In genomic region chr5:131083072-131083657, GRCm38 (mm10) we compare ENCODE assay signal across 9 mouse cellular contexts.
DNase-seq lines count a peak whose midpoint lies in the region; ATAC-seq lines count a peak whose summit lies in the region.
"Had no signal": no experiment of that assay in that cellular context is flagged by ENCODE, and none has a peak within 500 bp of the region (broad histone marks: within the 10 kb centered on the region; RNA-seq: fewer than 3 reads in every experiment).

No protein-coding gene starts in this region.

- no peak overlapping the region for H3K9ac ChIP-seq in neural tube, embryonic 11.5 days (ENCODE audit: low read length)
- H3K9ac ChIP-seq in embryonic facial prominence, embryonic 14.5 days (ENCODE audit: low read depth, low read length): no peak overlapping the region
- no peak overlapping the region for H3K9ac ChIP-seq in stomach, embryonic 16.5 days (ENCODE audit: low read length)
- H3K9ac ChIP-seq: heart, embryonic 13.5 days; liver, embryonic 14.5 days had no signal

- ATAC-seq in neural tube, embryonic 11.5 days (ENCODE audit: insufficient read depth, low FRiP score, low TSS enrichment): no peak
- peak; percentile 80 for ATAC-seq in embryonic facial prominence, embryonic 14.5 days (ENCODE audit: low read depth)
- ATAC-seq in stomach, embryonic 16.5 days (ENCODE audit: insufficient read depth, low FRiP score): peak; percentile 33; the same call in 1 of the 2 replicates

- H3K36me3 ChIP-seq in neural tube, embryonic 11.5 days (ENCODE audit: control insufficient read depth, insufficient read depth, low read length): no peaks in the 10 kb centered on the region
- H3K36me3 ChIP-seq in embryonic facial prominence, embryonic 14.5 days (ENCODE audit: control insufficient read depth, insufficient read depth, low read length): no peaks in the 10 kb centered on the region
- no peaks in the 10 kb centered on the region for H3K36me3 ChIP-seq in limb, embryonic 10.5 days
- H3K36me3 ChIP-seq in stomach, embryonic 16.5 days (ENCODE audit: control insufficient read depth, insufficient read depth, low read length): no peaks in the 10 kb centered on the region
- H3K36me3 ChIP-seq: heart, embryonic 13.5 days had no signal

- H3K27ac ChIP-seq in neural tube, embryonic 11.5 days (ENCODE audit: low read depth, low read length): no peak overlapping the region
- H3K27ac ChIP-seq in embryonic facial prominence, embryonic 14.5 days (replicated peaks; ENCODE audit: low read depth, low read length): no peak overlapping the region
- H3K27ac ChIP-seq in limb, embryonic 10.5 days: no peak overlapping the region
- H3K27ac ChIP-seq in stomach, embryonic 16.5 days (ENCODE audit: low read length): no peak overlapping the region
- H3K27ac ChIP-seq: heart, embryonic 13.5 days; liver, embryonic 14.5 days had no signal

- H3K4me1 ChIP-seq in neural tube, embryonic 11.5 days (ENCODE audit: control insufficient read depth, insufficient read depth, low read length): no peaks in the 10 kb centered on the region
- no peaks in the 10 kb centered on the region for H3K4me1 ChIP-seq in embryonic facial prominence, embryonic 14.5 days (ENCODE audit: control insufficient read depth, insufficient read depth, low read length)
- H3K4me1 ChIP-seq in limb, embryonic 10.5 days: peaks cover 16% of the 10 kb centered on the region
- no peaks in the 10 kb centered on the region; the same call in 1 of the 2 replicates for H3K4me1 ChIP-seq in stomach, embryonic 16.5 days (ENCODE audit: control insufficient read depth, insufficient read depth, low read length)

- no peaks in the 10 kb centered on the region for H3K9me3 ChIP-seq in neural tube, embryonic 11.5 days (ENCODE audit: control insufficient read depth, low read length)
- no peaks in the 10 kb centered on the region for H3K9me3 ChIP-seq in embryonic facial prominence, embryonic 14.5 days (ENCODE audit: control insufficient read depth, low read length)
- no peaks in the 10 kb centered on the region for H3K9me3 ChIP-seq in limb, embryonic 10.5 days (replicated peaks)
- no peaks in the 10 kb centered on the region for H3K9me3 ChIP-seq in stomach, embryonic 16.5 days (replicated peaks; ENCODE audit: control insufficient read depth, low read length)

- no peak overlapping the region for H3K4me3 ChIP-seq in neural tube, embryonic 11.5 days (ENCODE audit: low read depth, low read length)
- H3K4me3 ChIP-seq in embryonic facial prominence, embryonic 14.5 days (ENCODE audit: low read depth, low read length): no peak overlapping the region
- no peak overlapping the region for H3K4me3 ChIP-seq in limb, embryonic 10.5 days
- H3K4me3 ChIP-seq in stomach, embryonic 16.5 days (replicated peaks; ENCODE audit: low read length): no peak overlapping the region
- H3K4me3 ChIP-seq: heart, embryonic 13.5 days had no signal

- DNase-seq in neural tube, embryonic 11.5 days (ENCODE audit: low spot score): peak; percentile 29
- no peak for DNase-seq in neural tube, embryonic 10.5 days (ENCODE audit: extremely low spot score, low spot score)
- DNase-seq in embryonic facial prominence, embryonic 14.5 days (ENCODE audit: low spot score): peak; percentile 84
- peak; percentile 41 for DNase-seq in limb, embryonic 10.5 days (ENCODE audit: low spot score)
- DNase-seq in thymus, adult 18-20 months: no peak
- no peak for DNase-seq in spleen, adult 12 weeks (ENCODE audit: low spot score)

- no peak overlapping the region for H3K4me2 ChIP-seq in neural tube, embryonic 11.5 days (ENCODE audit: low read depth)
- peak overlapping the region; percentile 23; the same call in 1 of the 2 replicates for H3K4me2 ChIP-seq in embryonic facial prominence, embryonic 14.5 days (ENCODE audit: low read depth, low read length)
- H3K4me2 ChIP-seq in stomach, embryonic 16.5 days (ENCODE audit: low read depth, low read length): no peak overlapping the region
- H3K4me2 ChIP-seq: heart, embryonic 13.5 days had no signal

- no peaks in the 10 kb centered on the region for H3K27me3 ChIP-seq in neural tube, embryonic 11.5 days (ENCODE audit: control insufficient read depth, insufficient read depth, low read length)
- no peaks in the 10 kb centered on the region for H3K27me3 ChIP-seq in embryonic facial prominence, embryonic 14.5 days (replicated peaks; ENCODE audit: control insufficient read depth, insufficient read depth, low read length)
- H3K27me3 ChIP-seq in limb, embryonic 10.5 days (ENCODE audit: low read depth, poor library complexity, severe bottlenecking): no peaks in the 10 kb centered on the region
- no peaks in the 10 kb centered on the region for H3K27me3 ChIP-seq in stomach, embryonic 16.5 days (ENCODE audit: control insufficient read depth, insufficient read depth, low read length)
- H3K27me3 ChIP-seq: heart, embryonic 13.5 days had no signal

- WGBS in neural tube, embryonic 11.5 days: 55% methylated on average over 14 of the region's 14 CpGs
- WGBS in embryonic facial prominence, embryonic 14.5 days: 24% methylated on average over 14 of the region's 14 CpGs
- WGBS in limb, embryonic 10.5 days: 60% methylated on average over 14 of the region's 14 CpGs
- 34% methylated on average over 14 of the region's 14 CpGs for WGBS in stomach, embryonic 16.5 days

Comparison
In these comparisons a context has a peak if more than half of its experiments do, and no peak if none do; other contexts are left out.
1. DNase-seq: peak in neural tube, embryonic 11.5 days (single experiment), embryonic facial prominence, embryonic 14.5 days (single experiment) and limb, embryonic 10.5 days (single experiment); none in neural tube, embryonic 10.5 days (single experiment), thymus, adult 18-20 months (0 of 2) and spleen, adult 12 weeks (single experiment).